Mouse (Mus musculus) layer of hippocampus, adult 2 months (tissue): ENCODE measurements at regions not wholly inside any gene's neighbourhood (a gene's known extent, or its start where the extent isn't known, plus 50 kb on each side); places are given as distances from the start of the nearest gene placed in this dataset.

ENCODE experiments used
- DNase-seq, 2 experiments: peaks; one replicate each; pipeline ENCODE4 v3.0.0; 2022; ENCODE audit warnings: low spot score in 2 of 2
- H3K27ac ChIP-seq: fragments of 200-600 bp; 2 replicates; pipeline ENCODE4 v1.8.1; 2022
- H3K4me3 ChIP-seq: fragments of 200-600 bp; 2 replicates; pipeline ENCODE4 v1.8.1; 2022; ENCODE audit warnings: mild to moderate bottlenecking
- CTCF ChIP-seq: fragments of 200-600 bp; conservative IDR thresholded peaks from 2 replicates; pipeline ENCODE4 v1.8.1; 2022; ENCODE audit warnings: antibody characterized with exemption, mild to moderate bottlenecking, moderate library complexity

- TF ChIP-seq CTCF = no peak
- H3K4me3 ChIP-seq = no peak overlapping the region
- no peak for DNase-seq
- no peak overlapping the region for H3K27ac ChIP-seq
These were observed 362.4 kb upstream of the Gm38303 start for GRCm38 (mm10) chr3:10697698-10698452.

- Histone ChIP-seq H3K27ac (peak overlapping the region; percentile 73), H3K4me3 (peak overlapping the region; percentile 26)
- TF ChIP-seq CTCF = no peak
- peak; percentile 12 to 72 for DNase-seq
These were observed 350.0 kb upstream of the Gm38303 start for GRCm38 (mm10) chr3:10685501-10685951.

GRCm38 (mm10) chr3:10684885-10685500, 349.5 kb upstream of the Gm38303 start:
- Histone ChIP-seq H3K4me3 (no peak overlapping the region), H3K27ac (peak overlapping the region; percentile 73)
- peak; percentile 89 for TF ChIP-seq CTCF
- peak; percentile 68 to 76 for DNase-seq

GRCm38 (mm10) chr3:10681938-10682337, 346.5 kb upstream of the Gm38303 start:
- DNase-seq = no peak
- Histone ChIP-seq H3K27ac (no peak overlapping the region), H3K4me3 (no peak overlapping the region)
- no peak for TF ChIP-seq CTCF

- Histone ChIP-seq H3K4me3 (no peak overlapping the region), H3K27ac (no peak overlapping the region)
- DNase-seq = no peak
- TF ChIP-seq CTCF = no peak
These were observed 312.6 kb upstream of the Gm38303 start for GRCm38 (mm10) chr3:10647975-10648511.
